Mouse (Mus musculus): ENCODE results near the gene Hmcn1. TPM values are rescaled to one million over a fixed set of nuclear protein-coding genes. Genes with fewer than 3 reads are reported as not detected.

Gene Hmcn1
- polyA plus RNA-seq, 1 experiment from 2014 or later = 1.7 TPM

- ATAC-seq (ENCODE audit: insufficient read depth) = no peak
- Histone ChIP-seq H3K27me3 (no peaks in the 10 kb centered on the region), H3K9me3 (replicated peaks) (no peaks in the 10 kb centered on the region), H3K4me3 (replicated peaks) (no peak overlapping the region), H3K36me3 (replicated peaks) (no peaks in the 10 kb centered on the region), H3K4me1 (replicated peaks) (no peaks in the 10 kb centered on the region), H3K27ac (replicated peaks) (no peak overlapping the region), H3K4me2 (no peak overlapping the region), H3K9ac (no peak overlapping the region)
- 70% methylated on average over 17 of the region's 17 CpGs for WGBS (ENCODE audit: insufficient replicate concordance)
These were observed 362.0 kb downstream of the Hmcn1 start for GRCm38 (mm10) chr1:150631035-150631855.

GRCm38 (mm10) chr1:150623226-150623625 is 370.0 kb downstream of the Hmcn1 start:
- Histone ChIP-seq H3K9me3 (replicated peaks) (no peaks in the 10 kb centered on the region), H3K4me1 (replicated peaks) (no peaks in the 10 kb centered on the region), H3K27me3 (no peaks in the 10 kb centered on the region), H3K9ac (no peak overlapping the region), H3K27ac (replicated peaks) (no peak overlapping the region), H3K4me2 (no peak overlapping the region), H3K4me3 (replicated peaks) (no peak overlapping the region), H3K36me3 (replicated peaks) (no peaks in the 10 kb centered on the region)
- 63% methylated on average over 2 of the region's 2 CpGs for WGBS (ENCODE audit: insufficient replicate concordance)
- no peak for ATAC-seq (ENCODE audit: insufficient read depth)

- ATAC-seq (ENCODE audit: insufficient read depth) = no peak
- H3K27ac ChIP-seq (replicated peaks) = no peak overlapping the region
These were observed 382.7 kb downstream of the Hmcn1 start for GRCm38 (mm10) chr1:150610539-150610938.

GRCm38 (mm10) chr1:150606173-150606572 is 387.1 kb downstream of the Hmcn1 start:
- H3K4me3 ChIP-seq (replicated peaks) = no peak overlapping the region
- H3K27ac ChIP-seq (replicated peaks) = no peak overlapping the region
- 53% methylated on average over 4 of the region's 4 CpGs for WGBS (ENCODE audit: insufficient replicate concordance)
- H3K4me1 ChIP-seq (replicated peaks) = no peaks in the 10 kb centered on the region
- H3K36me3 ChIP-seq (replicated peaks) = no peaks in the 10 kb centered on the region
- H3K27me3 ChIP-seq = no peaks in the 10 kb centered on the region
- no peak overlapping the region for H3K4me2 ChIP-seq
- no peak for ATAC-seq (ENCODE audit: insufficient read depth)
- H3K9ac ChIP-seq = no peak overlapping the region
- no peaks in the 10 kb centered on the region for H3K9me3 ChIP-seq (replicated peaks)

More at GRCm38 (mm10) chr1:150610539-150610938, 382.7 kb downstream of the Hmcn1 start:
- WGBS (ENCODE audit: insufficient replicate concordance) = 81% methylated on average over 9 of the region's 9 CpGs
- no peaks in the 10 kb centered on the region for H3K9me3 ChIP-seq (replicated peaks)
- H3K9ac ChIP-seq = no peak overlapping the region
- H3K4me1 ChIP-seq (replicated peaks) = no peaks in the 10 kb centered on the region
- no peaks in the 10 kb centered on the region for H3K36me3 ChIP-seq (replicated peaks)
- H3K4me3 ChIP-seq (replicated peaks) = no peak overlapping the region
- H3K27me3 ChIP-seq = no peaks in the 10 kb centered on the region
- H3K4me2 ChIP-seq = no peak overlapping the region

GRCm38 (mm10) chr1:150593614-150594013 is 399.6 kb downstream of the Hmcn1 start:
- H3K4me3 ChIP-seq (replicated peaks) = no peak overlapping the region
- no peak for ATAC-seq (ENCODE audit: insufficient read depth)
- H3K27ac ChIP-seq (replicated peaks) = no peak overlapping the region
- H3K27me3 ChIP-seq = no peaks in the 10 kb centered on the region
- H3K9me3 ChIP-seq (replicated peaks) = no peaks in the 10 kb centered on the region
- 70% methylated on average over 13 of the region's 13 CpGs for WGBS (ENCODE audit: insufficient replicate concordance)
- H3K9ac ChIP-seq = no peak overlapping the region
- no peaks in the 10 kb centered on the region for H3K4me1 ChIP-seq (replicated peaks)
- H3K4me2 ChIP-seq = no peak overlapping the region
- no peaks in the 10 kb centered on the region for H3K36me3 ChIP-seq (replicated peaks)

GRCm38 (mm10) chr1:150591253-150591652 is 402.0 kb downstream of the Hmcn1 start:
- Histone ChIP-seq H3K4me3 (replicated peaks) (no peak overlapping the region), H3K4me1 (replicated peaks) (no peaks in the 10 kb centered on the region), H3K27me3 (no peaks in the 10 kb centered on the region), H3K9me3 (replicated peaks) (no peaks in the 10 kb centered on the region), H3K9ac (no peak overlapping the region), H3K36me3 (replicated peaks) (no peaks in the 10 kb centered on the region), H3K27ac (replicated peaks) (no peak overlapping the region), H3K4me2 (no peak overlapping the region)
- ATAC-seq (ENCODE audit: insufficient read depth) = no peak
- WGBS (ENCODE audit: insufficient replicate concordance) = 21% methylated on average over 2 of the region's 2 CpGs

- no peaks in the 10 kb centered on the region for H3K27me3 ChIP-seq
- H3K36me3 ChIP-seq (replicated peaks) = no peaks in the 10 kb centered on the region
- no peak overlapping the region for H3K9ac ChIP-seq
- ATAC-seq (ENCODE audit: insufficient read depth) = no peak
- H3K27ac ChIP-seq (replicated peaks) = no peak overlapping the region
- H3K4me2 ChIP-seq = no peak overlapping the region
- H3K4me3 ChIP-seq (replicated peaks) = no peak overlapping the region
- H3K9me3 ChIP-seq (replicated peaks) = no peaks in the 10 kb centered on the region
- H3K4me1 ChIP-seq (replicated peaks) = no peaks in the 10 kb centered on the region
These were observed 405.8 kb downstream of the Hmcn1 start for GRCm38 (mm10) chr1:150587410-150587809.

- no peaks in the 10 kb centered on the region for H3K4me1 ChIP-seq (replicated peaks)
- no peak overlapping the region for H3K4me3 ChIP-seq (replicated peaks)
- no peak overlapping the region for H3K27ac ChIP-seq (replicated peaks)
- no peaks in the 10 kb centered on the region for H3K36me3 ChIP-seq (replicated peaks)
- H3K9ac ChIP-seq = no peak overlapping the region
- no peak for ATAC-seq (ENCODE audit: insufficient read depth)
- H3K4me2 ChIP-seq = no peak overlapping the region
- WGBS (ENCODE audit: insufficient replicate concordance) = 43% methylated on average over 2 of the region's 2 CpGs
- no peaks in the 10 kb centered on the region for H3K27me3 ChIP-seq
- no peaks in the 10 kb centered on the region for H3K9me3 ChIP-seq (replicated peaks)
These were observed 408.8 kb downstream of the Hmcn1 start for GRCm38 (mm10) chr1:150584477-150584876.

- no peak for ATAC-seq (ENCODE audit: insufficient read depth)
- Histone ChIP-seq H3K4me3 (replicated peaks) (no peak overlapping the region), H3K4me2 (no peak overlapping the region), H3K9me3 (replicated peaks) (no peaks in the 10 kb centered on the region), H3K4me1 (replicated peaks) (no peaks in the 10 kb centered on the region), H3K9ac (no peak overlapping the region), H3K36me3 (replicated peaks) (no peaks in the 10 kb centered on the region), H3K27ac (replicated peaks) (no peak overlapping the region), H3K27me3 (no peaks in the 10 kb centered on the region)
- WGBS (ENCODE audit: insufficient replicate concordance) = 55% methylated on average over 8 of the region's 8 CpGs
These were observed 409.5 kb downstream of the Hmcn1 start for GRCm38 (mm10) chr1:150583734-150584133.

GRCm38 (mm10) chr1:150580561-150580960 is 412.7 kb downstream of the Hmcn1 start:
- H3K4me1 ChIP-seq (replicated peaks) = no peaks in the 10 kb centered on the region
- no peak overlapping the region for H3K4me2 ChIP-seq
- no peak overlapping the region for H3K4me3 ChIP-seq (replicated peaks)
- no peak overlapping the region for H3K9ac ChIP-seq
- no peak overlapping the region for H3K27ac ChIP-seq (replicated peaks)
- H3K9me3 ChIP-seq (replicated peaks) = no peaks in the 10 kb centered on the region
- 51% methylated on average over 7 of the region's 7 CpGs for WGBS (ENCODE audit: insufficient replicate concordance)
- H3K27me3 ChIP-seq = no peaks in the 10 kb centered on the region
- ATAC-seq (ENCODE audit: insufficient read depth) = no peak
- H3K36me3 ChIP-seq (replicated peaks) = no peaks in the 10 kb centered on the region

- H3K27me3 ChIP-seq = no peaks in the 10 kb centered on the region
- H3K4me2 ChIP-seq = no peak overlapping the region
- no peaks in the 10 kb centered on the region for H3K9me3 ChIP-seq (replicated peaks)
- H3K36me3 ChIP-seq (replicated peaks) = no peaks in the 10 kb centered on the region
- 70% methylated on average over 8 of the region's 8 CpGs for WGBS (ENCODE audit: insufficient replicate concordance)
- no peak overlapping the region for H3K9ac ChIP-seq
- no peak for ATAC-seq (ENCODE audit: insufficient read depth)
- no peak overlapping the region for H3K4me3 ChIP-seq (replicated peaks)
- no peak overlapping the region for H3K27ac ChIP-seq (replicated peaks)
- H3K4me1 ChIP-seq (replicated peaks) = no peaks in the 10 kb centered on the region
These were observed 419.8 kb downstream of the Hmcn1 start for GRCm38 (mm10) chr1:150573407-150573806.
